Mouse (Mus musculus) heart, embryonic 16.5 days (tissue): Measurements from ENCODE around the gene Sirpa. TPM values are rescaled to one million over a fixed set of nuclear protein-coding genes. Genes with fewer than 3 reads are reported as not detected.

Source experiments
- ATAC-seq: fragments of 200-750 bp; cut with Nextera tagmentation; replicated peaks from 2 replicates; pipeline ENCODE4 v1.8.0; 2017; ENCODE audit warnings: moderate number of reproducible peaks; ENCODE audit not compliant: insufficient read depth, low FRiP score; ENCODE audit errors: extremely low read depth
- H3K27ac ChIP-seq: fragments of 300-500 bp; sonication (generic); 2 replicates; pipeline ENCODE4 v1.5.1; 2014; ENCODE audit warnings: mild to moderate bottlenecking, low read length, control low read depth, moderate library complexity
- H3K27me3 ChIP-seq: fragments of 300-500 bp; sonication (generic); 2 replicates; pipeline ENCODE4 v1.6.1; 2014; ENCODE audit warnings: low read length, mixed read lengths; ENCODE audit not compliant: control insufficient read depth, insufficient read depth
- H3K36me3 ChIP-seq: fragments of 300-500 bp; sonication (generic); 2 replicates; pipeline ENCODE4 v1.6.1; 2014; ENCODE audit not compliant: control insufficient read depth, insufficient read depth
- H3K4me1 ChIP-seq: fragments of 300-500 bp; sonication (generic); 2 replicates; pipeline ENCODE4 v1.6.1; 2014; ENCODE audit warnings: low read length, mixed read lengths; ENCODE audit not compliant: control insufficient read depth, insufficient read depth
- H3K4me2 ChIP-seq: fragments of 300-500 bp; sonication (generic); 2 replicates; pipeline ENCODE4 v1.6.1; 2014; ENCODE audit warnings: low read depth, mild to moderate bottlenecking, control low read depth, low read length
- H3K4me3 ChIP-seq: fragments of 300-500 bp; sonication (generic); 2 replicates; pipeline ENCODE4 v1.5.1; 2014; ENCODE audit warnings: mild to moderate bottlenecking, control low read depth, low read length
- H3K9ac ChIP-seq: fragments of 300-500 bp; sonication (generic); 2 replicates; pipeline ENCODE4 v1.6.1; 2014; ENCODE audit warnings: low read length, control low read depth
- H3K9me3 ChIP-seq: fragments of 300-500 bp; sonication (generic); replicated peaks from 2 replicates; pipeline ENCODE4 v1.6.1; 2016; ENCODE audit warnings: low read length; ENCODE audit not compliant: control insufficient read depth
- WGBS: fragments of 180-500 bp; shearing (Covaris S2); extraction: QIAGEN DNeasy Blood & Tissue Kit; methylation state at CpG from one replicate; pipeline ENCODE4 v1.1.7; 2014; 5-methylcytosine and 5-hydroxymethylcytosine counted together
- polyA plus RNA-seq: library from polyadenylated mRNA; unstranded; fragments of >200 nt; fragmentation: Nextera tagmentation; extraction: Ambion mirVana; gene quantifications from 2 replicates; pipeline ENCODE4 v1.2.1, GENCODE M21; 2015

The Sirpa gene
- polyA plus RNA-seq, 1 experiment from 2014 or later = 14.7 TPM

DNA sequence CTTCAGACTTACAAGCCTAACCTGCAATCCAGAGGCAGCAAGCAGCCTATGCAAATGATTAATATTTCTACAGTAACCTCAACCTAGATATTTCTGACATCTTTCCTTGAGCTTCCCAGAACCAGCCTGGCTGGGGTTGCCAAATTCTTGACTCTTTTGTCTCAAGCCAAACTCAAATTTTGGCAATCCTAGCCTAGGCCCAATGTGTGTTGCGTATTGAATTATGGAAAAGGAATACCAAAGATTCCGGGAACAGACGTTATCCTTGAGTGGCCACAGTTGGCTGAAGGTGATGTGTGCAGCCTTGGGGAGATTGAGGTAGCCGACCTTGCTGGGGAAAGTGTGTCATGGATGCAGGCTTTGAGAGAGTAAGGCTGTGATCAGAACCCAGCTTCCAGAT is 66.2 kb downstream of the Sirpa start:
- no peaks in the 10 kb centered on the region for H3K9me3 ChIP-seq
- no peak overlapping the region for H3K27ac ChIP-seq
- ATAC-seq = no peak
- H3K4me3 ChIP-seq = no peak overlapping the region
- no peaks in the 10 kb centered on the region for H3K27me3 ChIP-seq
- no peak overlapping the region for H3K4me2 ChIP-seq
- H3K9ac ChIP-seq = no peak overlapping the region
- H3K36me3 ChIP-seq = no peaks in the 10 kb centered on the region
- no peaks in the 10 kb centered on the region for H3K4me1 ChIP-seq
- WGBS = 81% methylated on average over 4 of the region's 4 CpGs

DNA sequence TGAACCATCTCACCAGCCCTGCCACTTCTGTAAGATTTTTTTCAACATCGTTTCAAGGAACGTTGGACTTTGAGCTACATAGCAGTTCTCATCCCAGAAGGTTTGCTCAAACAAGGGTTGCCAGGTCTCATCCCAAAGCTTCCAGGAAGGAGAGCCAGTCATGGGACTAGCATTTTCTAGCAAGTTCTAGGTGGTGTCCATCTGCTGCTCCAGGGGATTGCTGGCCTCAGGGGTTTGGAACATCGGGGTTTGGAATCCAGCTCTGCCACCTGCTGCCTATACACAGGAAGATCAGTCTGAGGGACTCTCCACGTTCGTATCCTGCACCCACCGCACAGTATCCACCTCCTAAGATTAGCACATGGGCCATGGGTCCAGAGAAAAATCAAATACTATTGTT is 67.4 kb downstream of the Sirpa start:
- Histone ChIP-seq H3K4me2 (no peak overlapping the region), H3K9me3 (no peaks in the 10 kb centered on the region), H3K9ac (no peak overlapping the region), H3K4me3 (no peak overlapping the region), H3K36me3 (no peaks in the 10 kb centered on the region), H3K4me1 (no peaks in the 10 kb centered on the region), H3K27ac (no peak overlapping the region), H3K27me3 (no peaks in the 10 kb centered on the region)
- 58% methylated on average over 6 of the region's 6 CpGs for WGBS
- no peak for ATAC-seq

DNA sequence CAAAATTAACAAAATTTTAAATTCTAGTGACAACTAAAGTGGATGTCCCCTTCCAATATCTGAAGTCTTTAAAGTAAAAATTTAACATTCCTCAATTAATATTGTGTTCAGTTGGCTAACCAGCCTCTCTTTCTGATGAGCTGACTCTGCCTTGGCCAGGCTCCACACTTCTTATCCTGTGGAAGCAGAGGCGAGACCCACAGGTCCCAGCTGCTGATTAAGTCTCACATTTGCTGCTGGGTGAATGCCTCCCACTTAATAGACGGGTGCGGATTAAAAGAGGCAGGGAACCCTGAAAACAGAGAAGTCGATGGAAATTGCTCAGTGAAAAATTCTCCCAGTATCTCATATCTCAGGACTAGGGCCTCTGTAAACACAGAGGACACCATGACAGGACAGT is 69.8 kb downstream of the Sirpa start:
- Histone ChIP-seq H3K9ac (no peak overlapping the region), H3K27me3 (no peaks in the 10 kb centered on the region), H3K27ac (no peak overlapping the region), H3K4me2 (no peak overlapping the region), H3K36me3 (no peaks in the 10 kb centered on the region), H3K4me3 (no peak overlapping the region), H3K9me3 (no peaks in the 10 kb centered on the region), H3K4me1 (no peaks in the 10 kb centered on the region)
- ATAC-seq = no peak
- 39% methylated on average over 4 of the region's 4 CpGs for WGBS

DNA sequence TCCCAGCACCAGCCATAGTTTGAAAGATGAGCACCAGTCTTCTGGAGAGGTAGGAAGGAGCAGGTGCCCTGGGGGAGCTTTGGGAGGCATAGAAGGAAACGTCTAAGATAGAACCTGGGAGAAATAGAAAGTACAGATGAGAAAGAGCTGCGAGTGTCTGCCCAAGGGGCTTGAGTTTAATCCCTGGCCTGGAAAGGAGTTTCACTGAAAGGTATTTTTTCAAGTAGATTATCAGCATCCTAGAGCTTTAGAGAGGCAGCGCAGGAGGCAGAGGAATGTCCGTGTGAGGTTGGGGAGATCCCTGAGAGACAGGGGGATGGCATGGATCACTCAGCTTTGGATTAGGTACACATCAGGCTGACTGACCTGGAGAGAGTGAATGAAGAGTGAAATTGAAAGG is 79.3 kb downstream of the Sirpa start:
- no peaks in the 10 kb centered on the region for H3K9me3 ChIP-seq
- no peaks in the 10 kb centered on the region for H3K36me3 ChIP-seq
- H3K4me2 ChIP-seq = no peak overlapping the region
- H3K27me3 ChIP-seq = peaks cover under 1% of the 10 kb centered on the region
- no peak overlapping the region for H3K27ac ChIP-seq
- no peak for ATAC-seq
- H3K9ac ChIP-seq = no peak overlapping the region
- no peaks in the 10 kb centered on the region for H3K4me1 ChIP-seq
- WGBS = 60% methylated on average over 4 of the region's 4 CpGs
- no peak overlapping the region for H3K4me3 ChIP-seq

DNA sequence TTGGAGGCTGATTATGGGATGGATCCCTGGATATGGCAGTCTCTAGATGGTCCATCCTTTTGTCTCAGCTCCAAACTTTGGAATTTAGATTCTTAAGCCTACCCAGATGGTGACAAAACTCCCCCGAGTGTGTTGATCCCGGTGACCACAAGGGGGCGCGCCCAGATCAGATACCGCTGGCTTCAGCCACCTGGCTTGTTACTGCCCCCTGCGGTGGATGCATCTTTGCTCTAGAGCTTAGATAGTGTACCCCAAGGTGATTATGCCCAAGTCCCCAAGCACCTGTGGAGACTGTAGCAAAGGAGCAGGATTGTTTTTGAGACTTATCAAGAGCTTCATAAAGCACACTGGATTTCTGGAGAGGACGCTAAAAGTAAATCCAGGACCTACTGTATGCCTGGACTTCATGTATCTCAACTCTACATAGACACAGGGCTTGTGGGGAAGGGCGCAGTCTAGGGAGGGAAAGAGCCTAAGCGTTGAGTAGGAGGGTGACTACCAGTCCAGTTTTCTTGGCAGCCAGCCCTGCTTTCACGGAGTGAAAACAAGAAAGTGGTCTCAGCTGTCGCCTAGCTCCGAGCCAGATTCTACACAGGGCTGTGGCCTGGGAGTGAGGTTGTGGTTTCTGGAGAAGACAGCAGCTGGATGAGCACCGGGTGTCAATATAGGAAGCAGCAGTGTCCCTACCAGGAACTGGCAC is 82.5 kb downstream of the Sirpa start:
- Histone ChIP-seq H3K4me3 (no peak overlapping the region), H3K27ac (no peak overlapping the region), H3K27me3 (peaks cover 7% of the 10 kb centered on the region), H3K4me2 (no peak overlapping the region), H3K9ac (no peak overlapping the region), H3K9me3 (no peaks in the 10 kb centered on the region), H3K4me1 (no peaks in the 10 kb centered on the region), H3K36me3 (no peaks in the 10 kb centered on the region)
- ATAC-seq = 0 out of 2 replicates have a peak, but pooled peaks have one; percentile 14
- WGBS = 22% methylated on average over 13 of the region's 13 CpGs

DNA sequence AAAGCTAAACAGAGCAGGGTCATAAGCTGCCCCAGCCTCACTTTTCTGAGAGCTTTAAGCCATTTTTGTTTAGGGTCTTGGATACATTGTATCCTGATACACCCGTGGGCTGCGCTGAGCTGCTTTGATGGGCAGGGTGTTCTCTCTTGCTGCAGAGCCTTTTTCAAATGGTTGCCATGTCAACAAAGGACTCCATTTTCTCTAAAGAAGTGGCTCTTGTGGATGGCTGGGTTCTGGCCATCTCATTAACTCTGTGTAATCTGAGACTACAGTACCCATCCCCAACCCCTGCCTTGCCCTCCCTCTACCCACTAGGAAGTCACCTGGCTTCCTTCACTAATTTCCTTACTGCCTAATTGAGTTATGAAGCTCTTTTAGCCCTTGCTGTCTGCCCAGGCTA is 85.0 kb downstream of the Sirpa start:
- H3K27me3 ChIP-seq = peaks cover 7% of the 10 kb centered on the region
- no peak overlapping the region for H3K4me2 ChIP-seq
- no peaks in the 10 kb centered on the region for H3K4me1 ChIP-seq
- H3K27ac ChIP-seq = no peak overlapping the region
- 69% methylated on average over 2 of the region's 2 CpGs for WGBS
- no peak overlapping the region for H3K4me3 ChIP-seq
- no peaks in the 10 kb centered on the region for H3K36me3 ChIP-seq
- H3K9me3 ChIP-seq = no peaks in the 10 kb centered on the region
- ATAC-seq = no peak
- no peak overlapping the region for H3K9ac ChIP-seq

DNA sequence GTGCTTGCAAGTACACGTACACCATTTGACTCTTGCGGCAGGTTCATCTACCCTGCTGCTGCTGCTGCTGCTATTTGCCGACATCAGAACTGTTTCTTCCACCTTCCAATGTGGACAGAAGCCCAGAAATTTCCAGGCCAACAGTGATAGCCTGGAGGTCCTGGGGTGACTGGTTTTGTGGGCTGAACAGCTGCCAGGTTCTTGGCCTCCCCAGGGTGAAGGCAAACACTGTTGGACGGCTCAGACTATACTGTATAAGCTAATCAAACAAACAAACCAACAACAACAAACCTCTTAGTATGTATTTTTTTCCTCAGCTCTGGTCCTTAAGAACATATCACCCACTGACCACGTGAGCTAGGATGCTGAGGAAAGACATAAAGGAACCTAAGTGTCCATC is 86.4 kb downstream of the Sirpa start:
- Histone ChIP-seq H3K27me3 (peaks cover 7% of the 10 kb centered on the region), H3K36me3 (no peaks in the 10 kb centered on the region), H3K4me3 (no peak overlapping the region), H3K9ac (no peak overlapping the region), H3K4me2 (no peak overlapping the region), H3K4me1 (no peaks in the 10 kb centered on the region), H3K27ac (no peak overlapping the region), H3K9me3 (no peaks in the 10 kb centered on the region)
- WGBS = 75% methylated on average over 5 of the region's 5 CpGs
- ATAC-seq = no peak

DNA sequence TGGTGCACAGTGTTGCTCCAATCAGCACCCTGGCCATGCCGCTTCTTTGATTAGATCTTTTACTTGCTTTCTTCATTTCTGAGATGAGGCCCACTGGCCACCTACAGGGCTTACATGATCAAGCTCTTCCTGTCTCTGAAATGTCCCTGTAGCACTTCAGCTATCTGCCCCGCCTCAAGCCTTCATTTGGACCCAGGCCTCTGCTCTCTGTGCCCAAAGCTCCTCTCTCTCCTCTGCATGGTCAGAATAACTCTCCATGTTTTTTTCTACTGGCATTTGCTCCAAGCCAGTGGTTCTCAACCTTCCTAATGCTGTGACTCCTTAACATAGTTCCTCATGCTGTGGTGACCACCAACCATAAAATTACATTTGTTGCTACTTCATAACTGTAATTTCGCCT is 87.6 kb downstream of the Sirpa start:
- no peaks in the 10 kb centered on the region for H3K4me1 ChIP-seq
- ATAC-seq = no peak
- 76% methylated on average over 3 of the region's 3 CpGs for WGBS

More for the DNA sequence above, 87.6 kb downstream of the Sirpa start:
- Histone ChIP-seq H3K4me2 (no peak overlapping the region), H3K27ac (no peak overlapping the region), H3K9me3 (no peaks in the 10 kb centered on the region), H3K27me3 (peaks cover 7% of the 10 kb centered on the region), H3K9ac (no peak overlapping the region), H3K36me3 (no peaks in the 10 kb centered on the region), H3K4me3 (no peak overlapping the region)
